In the genomic region with DNA sequence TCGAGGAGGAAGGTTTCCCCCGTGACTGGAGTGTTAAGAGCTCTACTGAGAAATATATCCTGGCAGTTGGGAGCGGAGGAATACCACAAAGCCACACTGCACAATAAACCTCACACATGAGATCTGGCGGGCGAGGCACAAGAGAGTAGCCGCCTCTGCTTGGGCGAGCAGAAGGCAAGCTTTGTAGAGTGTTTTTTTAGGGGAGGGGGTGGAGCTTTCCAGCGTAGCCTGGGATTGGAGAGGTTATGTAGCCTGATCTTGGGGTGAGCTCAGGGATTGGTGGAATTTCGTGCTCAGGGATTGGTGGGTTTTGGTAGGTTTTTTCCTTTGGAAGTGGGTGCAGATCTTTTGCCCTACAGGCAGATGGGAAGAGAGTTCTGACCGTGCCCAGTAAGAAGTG, we compare ENCODE assay signal across 32 mouse cellular contexts. TPM values are rescaled to one million over a fixed set of nuclear protein-coding genes. Genes with fewer than 3 reads are reported as not detected.
DNase-seq lines count a peak whose midpoint lies in the region; ATAC-seq and TF ChIP-seq lines count a peak whose summit lies in the region.
"Had no signal": no experiment of that assay in that cellular context is flagged by ENCODE, and none has a peak within 500 bp of the region (broad histone marks: within the 10 kb centered on the region; RNA-seq: fewer than 3 reads in every experiment).

No protein-coding gene starts in this region.

- no peak for ATAC-seq in heart, embryonic 12.5 days (ENCODE audit: insufficient number of reproducible peaks, low FRiP score)
- ATAC-seq in limb, embryonic 14.5 days (ENCODE audit: low FRiP score, low read depth) = peak; percentile 30
- ATAC-seq in forebrain, embryonic 15.5 days (replicated peaks) = no peak
- ATAC-seq: forebrain, embryonic 13.5 days had no signal

- H3K9ac ChIP-seq in heart, embryonic 12.5 days = no peak overlapping the region
- no peak overlapping the region for H3K9ac ChIP-seq in limb, embryonic 14.5 days (ENCODE audit: low read depth, low read length, severe bottlenecking)
- H3K9ac ChIP-seq in forebrain, embryonic 15.5 days (replicated peaks) = no peak overlapping the region
- H3K9ac ChIP-seq: forebrain, embryonic 13.5 days; hindbrain, embryonic 15.5 days; limb, embryonic 15.5 days; lung, embryonic 14.5 days; neural tube, embryonic 12.5 days had no signal

- WGBS in heart, embryonic 12.5 days = 85% methylated on average over 10 of the region's 10 CpGs
- 56% methylated on average over 10 of the region's 10 CpGs for WGBS in limb, embryonic 14.5 days
- WGBS in forebrain, embryonic 15.5 days = 91% methylated on average over 10 of the region's 10 CpGs

- DNase-seq in heart, postnatal 25 days (ENCODE audit: low spot score) = no peak
- DNase-seq in testis, postnatal 10 days (ENCODE audit: low spot score) = no peak
- no peak for DNase-seq in limb, embryonic 14.5 days (ENCODE audit: low spot score)
- DNase-seq in spleen, adult 12 weeks (ENCODE audit: low spot score) = no peak
- DNase-seq in embryo, embryonic 10 days (ENCODE audit: low spot score) = no peak
- DNase-seq: adrenal gland, postnatal 25 days; cerebellum, adult 8-10 months; cerebellum, postnatal 36 days; gastrocnemius, postnatal 36 days; heart, adult 2 months; heart, postnatal 36 days; kidney, adult 8-10 months; kidney, postnatal 10 days; lung, embryonic 14.5 days; lung, postnatal 36 days; midbrain, embryonic 14.5 days; right cerebral cortex, postnatal 14 days; spleen, adult 18-20 months; thymus, adult 18-20 months; thymus, postnatal 36 days had no signal

- TF ChIP-seq POLR2A in testis, adult 2 months (IDR thresholded peaks at IDR 0.05; ENCODE audit: control insufficient read depth, low read depth, low read length) = no peak
- no peak for TF ChIP-seq POLR2A in limb, embryonic 14.5 days (IDR thresholded peaks at IDR 0.05; ENCODE audit: borderline replicate concordance, extremely low read depth, insufficient read depth, insufficient read length)

- TF ChIP-seq CTCF in testis, adult 2 months (IDR thresholded peaks at IDR 0.05; ENCODE audit: control insufficient read depth, insufficient read depth, insufficient replicate concordance, low read depth, low read length) = no peak

- H3K4me2 ChIP-seq in heart, embryonic 12.5 days = no peak overlapping the region
- H3K4me2 ChIP-seq in limb, embryonic 14.5 days (replicated peaks; ENCODE audit: low read depth, low read length, severe bottlenecking) = no peak overlapping the region
- H3K4me2 ChIP-seq in forebrain, embryonic 15.5 days (replicated peaks) = no peak overlapping the region
- H3K4me2 ChIP-seq: forebrain, embryonic 13.5 days; hindbrain, embryonic 15.5 days; limb, embryonic 15.5 days; lung, embryonic 14.5 days; neural tube, embryonic 12.5 days had no signal

- intact Hi-C loops in heart, postnatal 25 days (cut with DNase I) = loop anchor here (5.0 kb wide), 1 partner anchor 37 kb away; no protein-coding TSS in a partner anchor

- no peaks in the 10 kb centered on the region for H3K36me3 ChIP-seq in heart, embryonic 12.5 days
- no peaks in the 10 kb centered on the region for H3K36me3 ChIP-seq in testis, adult 2 months (ENCODE audit: control insufficient read depth, insufficient read depth, low read length)
- H3K36me3 ChIP-seq in limb, embryonic 14.5 days (ENCODE audit: control insufficient read depth, insufficient read depth, low read length) = no peaks in the 10 kb centered on the region
- no peaks in the 10 kb centered on the region for H3K36me3 ChIP-seq in forebrain, embryonic 15.5 days
- H3K36me3 ChIP-seq: hindbrain, embryonic 15.5 days; limb, embryonic 15.5 days; neural tube, embryonic 12.5 days had no signal

- peaks cover 46% of the 10 kb centered on the region for H3K4me1 ChIP-seq in heart, embryonic 12.5 days (replicated peaks)
- peaks cover 11% of the 10 kb centered on the region for H3K4me1 ChIP-seq in testis, adult 2 months (ENCODE audit: control insufficient read depth, insufficient read depth, low read length)
- H3K4me1 ChIP-seq in limb, embryonic 14.5 days (ENCODE audit: control insufficient read depth, insufficient read depth, low read length) = peaks cover 21% of the 10 kb centered on the region
- no peaks in the 10 kb centered on the region for H3K4me1 ChIP-seq in forebrain, embryonic 15.5 days
- H3K4me1 ChIP-seq: forebrain, embryonic 13.5 days; hindbrain, embryonic 15.5 days; neural tube, embryonic 12.5 days had no signal

- H3K4me3 ChIP-seq in heart, embryonic 12.5 days = no peak overlapping the region
- peak overlapping the region; percentile 57 for H3K4me3 ChIP-seq in testis, adult 2 months (ENCODE audit: control insufficient read depth, low read depth, low read length)
- no peak overlapping the region for H3K4me3 ChIP-seq in limb, embryonic 14.5 days (replicated peaks; ENCODE audit: low read length)
- no peak overlapping the region for H3K4me3 ChIP-seq in forebrain, embryonic 15.5 days
- H3K4me3 ChIP-seq: forebrain, embryonic 13.5 days; heart, adult 2 months; hindbrain, embryonic 15.5 days; limb, embryonic 15.5 days; megakaryocyte, embryonic 14.5 days; neural tube, embryonic 12.5 days had no signal

- no peaks in the 10 kb centered on the region for H3K27me3 ChIP-seq in heart, embryonic 12.5 days (replicated peaks)
- no peaks in the 10 kb centered on the region for H3K27me3 ChIP-seq in testis, adult 2 months (ENCODE audit: control insufficient read depth, insufficient read depth, low read length)
- no peaks in the 10 kb centered on the region for H3K27me3 ChIP-seq in limb, embryonic 14.5 days (ENCODE audit: control insufficient read depth, insufficient read depth, low read length)
- H3K27me3 ChIP-seq in forebrain, embryonic 15.5 days = no peaks in the 10 kb centered on the region
- H3K27me3 ChIP-seq: forebrain, embryonic 13.5 days; hindbrain, embryonic 15.5 days; limb, embryonic 15.5 days; neural tube, embryonic 12.5 days had no signal

- H3K27ac ChIP-seq in heart, embryonic 12.5 days (ENCODE audit: poor library complexity, severe bottlenecking) = peak overlapping the region; percentile 89
- H3K27ac ChIP-seq in testis, adult 2 months (ENCODE audit: control insufficient read depth, insufficient read depth, low read depth, low read length) = no peak overlapping the region
- no peak overlapping the region for H3K27ac ChIP-seq in limb, embryonic 14.5 days (replicated peaks; ENCODE audit: low read depth, low read length)
- no peak overlapping the region for H3K27ac ChIP-seq in forebrain, embryonic 15.5 days (replicated peaks)
- H3K27ac ChIP-seq: forebrain, embryonic 13.5 days; hindbrain, embryonic 15.5 days; neural tube, embryonic 12.5 days had no signal

- H3K9me3 ChIP-seq in heart, embryonic 12.5 days (replicated peaks) = no peaks in the 10 kb centered on the region
- no peaks in the 10 kb centered on the region for H3K9me3 ChIP-seq in limb, embryonic 14.5 days (ENCODE audit: control insufficient read depth, low read length)
- no peaks in the 10 kb centered on the region for H3K9me3 ChIP-seq in forebrain, embryonic 15.5 days
- H3K9me3 ChIP-seq: forebrain, embryonic 13.5 days; hindbrain, embryonic 15.5 days; limb, embryonic 15.5 days; neural tube, embryonic 12.5 days had no signal

RNA-seq across cellular contexts. Expression of a gene that starts 19.7 kb away (rescaled TPM):
- 0.09 and 0.11 TPM in 2 replicates for polyA plus RNA-seq in heart, embryonic 12.5 days (2016; fragmentation: Nextera tagmentation; extraction: Ambion mirVana)
- total RNA-seq in heart, postnatal 25 days (2021) = not detected
- polyA plus RNA-seq in testis, adult 2 months (2012; rRNA removed) = 1.6 and 1.7 TPM in 2 replicates
- 0.05 TPM in 1 of 2 replicates, not detected in the other for polyA plus RNA-seq in limb, embryonic 14.5 days (2012; rRNA removed)
- polyA plus RNA-seq in limb, embryonic 14.5 days (2014; fragmentation: Nextera tagmentation; extraction: Ambion mirVana) = not detected in 2 replicates
- polyA plus RNA-seq in forebrain, embryonic 15.5 days (2015; fragmentation: Nextera tagmentation; extraction: Ambion mirVana) = not detected in 2 replicates
- total RNA-seq: adrenal gland, postnatal 25 days; gastrocnemius, postnatal 36 days; heart, postnatal 36 days; layer of hippocampus, adult 18-20 months; layer of hippocampus, postnatal 25 days had no signal
- polyA plus RNA-seq: embryonic facial prominence, embryonic 14.5 days; forebrain, embryonic 13.5 days; hindbrain, embryonic 15.5 days; intestine, embryonic 14.5 days; limb, embryonic 15.5 days; midbrain, embryonic 14.5 days; neural tube, embryonic 12.5 days had no signal
